Mouse (Mus musculus): ENCODE measurements around the gene Lpcat1.
A peak's percentile ranks its signal among the peaks of the same experiment; 100 is the strongest.

Gene Lpcat1

GRCm38 (mm10) chr13:73476259-73476658 is 9.3 kb downstream of the Lpcat1 start:
- DNase-seq (ENCODE audit: low read depth, low spot score) = no peak

DNA sequence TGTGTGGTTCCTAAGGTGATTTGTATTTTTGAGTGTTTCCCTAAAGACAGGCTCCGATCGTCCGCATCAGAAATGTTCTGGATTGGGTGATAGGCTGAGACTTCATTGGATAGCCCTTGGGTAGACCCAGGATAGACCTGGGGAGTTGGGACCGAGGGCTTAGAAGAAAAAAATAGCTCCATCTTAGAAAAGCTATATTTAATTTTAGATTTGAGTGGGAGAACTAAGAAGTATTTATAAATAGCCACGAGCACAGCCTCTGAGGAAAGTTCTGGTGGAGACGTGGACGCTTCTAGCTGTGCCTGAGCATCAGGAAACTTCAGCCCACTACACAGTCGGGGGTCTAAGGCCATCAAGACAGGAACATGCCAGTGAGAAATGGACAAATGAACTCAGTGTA is 9.8 kb downstream of the Lpcat1 start:
- DNase-seq (ENCODE audit: low read depth, low spot score) = no peak

GRCm38 (mm10) chr13:73477841-73478240 is 10.8 kb downstream of the Lpcat1 start:
- DNase-seq (ENCODE audit: low read depth, low spot score) = no peak

DNA sequence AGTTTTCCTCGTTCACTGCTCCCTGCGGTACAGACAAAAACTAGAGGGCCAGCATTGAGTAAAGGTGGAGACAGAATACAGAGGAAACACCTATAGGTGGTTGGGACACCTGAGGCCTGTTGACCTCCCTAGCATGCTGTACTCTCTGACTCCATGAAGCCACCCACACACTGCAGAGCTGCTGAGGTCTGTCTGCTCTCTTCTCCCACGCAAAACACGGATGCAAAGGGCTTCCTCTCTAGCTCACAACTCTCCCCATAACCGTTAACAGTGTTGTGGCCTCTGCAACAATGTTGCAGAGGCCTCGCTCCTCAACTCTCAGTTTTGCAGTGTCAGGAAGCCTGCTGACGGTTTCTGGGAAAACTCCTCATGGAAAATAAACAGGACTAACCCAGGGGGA is 15.5 kb downstream of the Lpcat1 start:
- DNase-seq (ENCODE audit: low read depth, low spot score) = no peak

GRCm38 (mm10) chr13:73483331-73483730 is 16.3 kb downstream of the Lpcat1 start:
- no peak for DNase-seq (ENCODE audit: low read depth, low spot score)

DNA sequence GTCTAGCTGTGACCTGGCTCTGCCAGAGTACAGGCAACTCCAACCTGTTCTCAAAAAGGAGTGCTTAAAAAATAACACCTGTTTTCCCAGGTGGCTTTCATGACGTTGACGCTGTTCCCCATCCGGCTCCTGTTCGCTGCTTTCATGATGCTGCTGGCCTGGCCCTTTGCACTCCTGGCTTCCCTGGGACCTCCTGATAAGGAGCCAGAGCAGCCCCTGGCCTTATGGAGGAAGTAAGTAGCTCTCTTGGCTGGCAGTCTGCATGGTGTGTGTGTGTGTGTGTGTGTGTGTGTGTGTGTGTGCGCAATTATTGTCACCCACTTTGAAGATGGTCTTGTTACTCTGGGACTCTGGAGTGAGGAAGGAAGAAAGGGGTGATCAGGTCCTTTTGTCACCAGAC is 17.2 kb downstream of the Lpcat1 start:
- DNase-seq (ENCODE audit: low read depth, low spot score) = no peak

DNA sequence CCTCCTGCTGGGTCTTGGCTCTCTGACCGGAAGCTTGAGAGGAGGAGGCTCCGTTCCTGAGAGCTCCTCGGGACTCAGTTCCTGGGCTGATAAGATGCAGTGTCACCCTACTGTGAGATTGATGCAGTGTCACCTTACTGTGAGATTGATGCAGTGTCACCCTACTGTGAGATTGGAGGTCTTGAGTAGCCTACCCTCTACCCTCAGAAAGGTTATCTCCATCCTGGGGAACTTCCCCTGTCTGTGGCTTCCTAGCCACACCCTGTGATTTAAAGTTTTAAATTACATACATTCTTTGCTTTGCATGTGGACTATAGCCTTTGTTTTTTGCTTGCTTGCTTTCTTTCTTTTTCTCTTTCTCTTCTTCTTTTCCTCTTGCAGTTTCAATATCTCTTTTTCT is 21.1 kb downstream of the Lpcat1 start:
- DNase-seq (ENCODE audit: low read depth, low spot score) = no peak

- DNase-seq (ENCODE audit: low read depth, low spot score) = no peak
These were observed 21.7 kb downstream of the Lpcat1 start for GRCm38 (mm10) chr13:73488707-73489106.

DNA sequence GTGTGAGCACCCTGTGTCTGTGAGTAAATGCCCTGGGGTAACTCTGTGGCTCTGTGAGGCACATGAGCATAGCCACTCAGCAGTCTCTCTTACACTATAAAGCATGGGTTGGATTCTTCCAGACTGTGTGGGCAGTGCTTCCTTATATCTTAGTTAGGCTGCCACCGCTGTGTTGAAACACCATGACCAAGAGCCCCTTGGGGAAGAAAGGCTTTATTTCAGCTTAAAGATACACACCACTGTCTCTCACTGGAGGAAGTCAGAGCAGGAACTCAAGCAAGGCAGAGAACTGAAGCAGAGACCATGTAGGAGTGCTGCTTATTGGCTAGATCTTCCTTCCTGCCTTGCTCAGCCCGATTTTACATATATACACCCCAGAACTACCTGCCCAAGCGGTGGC is 23.0 kb downstream of the Lpcat1 start:
- DNase-seq (ENCODE audit: low read depth, low spot score) = no peak

GRCm38 (mm10) chr13:73490564-73491170 is 23.7 kb downstream of the Lpcat1 start:
- DNase-seq (ENCODE audit: low read depth, low spot score) = no peak

DNA sequence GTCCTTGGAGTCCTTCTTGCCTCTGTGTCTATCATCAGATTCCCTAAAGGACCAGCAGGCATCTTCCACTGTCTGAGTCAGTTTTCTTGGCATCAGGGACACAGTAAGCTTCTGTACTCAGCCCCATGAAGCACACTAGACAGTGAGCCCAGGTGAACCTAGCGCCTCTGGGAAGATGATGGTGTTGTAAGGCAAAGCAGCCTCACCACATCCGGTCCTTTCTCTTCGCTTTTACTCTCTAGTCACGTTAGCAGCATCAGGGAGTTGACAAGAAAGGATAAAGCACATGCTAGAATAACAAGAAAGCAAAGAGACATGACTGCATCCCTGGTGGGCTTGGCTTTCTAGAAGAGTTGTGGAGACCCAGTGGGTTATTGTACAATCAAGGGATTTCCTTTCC is 26.2 kb downstream of the Lpcat1 start:
- no peak for DNase-seq (ENCODE audit: low read depth, low spot score)

DNA sequence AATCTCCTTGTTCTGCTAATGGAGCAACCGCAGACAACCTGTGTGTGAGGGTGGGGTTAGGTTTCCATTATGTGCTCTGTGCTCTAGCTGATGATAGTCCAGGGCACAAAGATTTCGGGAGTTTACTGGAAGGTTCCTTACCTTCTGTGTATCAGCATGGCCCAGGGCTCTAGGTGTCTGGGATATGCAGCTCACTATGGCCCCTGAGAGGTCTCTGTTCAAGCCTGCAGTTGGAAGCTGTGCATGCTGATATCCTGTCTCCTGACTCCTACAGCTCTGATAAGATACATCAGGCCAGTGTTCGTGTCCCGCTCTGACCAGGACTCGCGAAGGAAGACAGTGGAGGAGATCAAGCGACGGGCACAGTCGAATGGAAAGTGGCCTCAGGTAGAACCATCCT is 27.5 kb downstream of the Lpcat1 start:
- DNase-seq (ENCODE audit: low read depth, low spot score) = no peak

DNA sequence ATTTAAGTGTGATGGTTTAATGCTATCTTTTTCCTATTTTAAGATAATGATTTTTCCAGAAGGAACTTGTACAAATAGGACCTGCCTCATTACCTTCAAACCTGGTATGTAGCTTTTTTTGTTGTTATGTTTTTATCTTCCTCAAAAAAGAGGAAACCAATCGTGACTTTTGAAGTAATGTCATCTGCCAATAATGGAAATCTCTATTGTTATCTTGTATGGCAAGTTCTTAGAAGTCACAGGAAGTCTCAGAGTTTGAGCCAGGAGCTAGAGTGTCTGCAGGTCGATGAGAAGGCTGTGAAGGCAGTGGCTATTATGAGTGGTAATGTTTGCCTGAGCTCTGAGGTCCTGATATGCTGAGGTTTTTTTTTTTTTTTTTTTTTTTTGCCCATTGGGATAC is 29.1 kb downstream of the Lpcat1 start:
- DNase-seq (ENCODE audit: low read depth, low spot score) = no peak

- DNase-seq (ENCODE audit: low read depth, low spot score) = no peak
These were observed 33.1 kb downstream of the Lpcat1 start for GRCm38 (mm10) chr13:73499893-73500604.

GRCm38 (mm10) chr13:73502719-73503118 is 35.7 kb downstream of the Lpcat1 start:
- peak; percentile 16 for DNase-seq (ENCODE audit: low read depth, low spot score)

- DNase-seq (ENCODE audit: low read depth, low spot score) = peak; percentile 58
These were observed 38.9 kb downstream of the Lpcat1 start for GRCm38 (mm10) chr13:73505686-73506467.

GRCm38 (mm10) chr13:73508817-73509550 is 42.0 kb downstream of the Lpcat1 start:
- no peak for DNase-seq (ENCODE audit: low read depth, low spot score)

DNA sequence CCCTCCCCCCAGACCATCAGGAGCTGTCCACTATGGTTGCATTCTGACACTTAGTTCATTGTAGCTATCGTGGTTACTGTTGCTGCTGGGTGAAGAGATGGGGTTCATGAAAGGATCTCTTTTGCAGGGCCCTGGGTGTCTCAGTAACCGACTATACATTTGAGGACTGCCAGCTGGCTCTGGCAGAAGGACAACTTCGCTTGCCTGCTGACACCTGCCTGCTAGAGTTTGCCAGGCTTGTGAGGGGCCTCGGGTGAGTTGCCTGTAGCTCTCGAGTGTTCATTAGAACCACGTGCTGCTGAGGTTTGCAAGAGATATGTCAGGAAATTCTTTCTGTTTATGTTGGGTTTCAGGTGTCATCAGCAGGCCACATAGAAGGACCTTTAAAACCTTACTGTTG is 42.9 kb downstream of the Lpcat1 start:
- no peak for DNase-seq (ENCODE audit: low read depth, low spot score)

DNA sequence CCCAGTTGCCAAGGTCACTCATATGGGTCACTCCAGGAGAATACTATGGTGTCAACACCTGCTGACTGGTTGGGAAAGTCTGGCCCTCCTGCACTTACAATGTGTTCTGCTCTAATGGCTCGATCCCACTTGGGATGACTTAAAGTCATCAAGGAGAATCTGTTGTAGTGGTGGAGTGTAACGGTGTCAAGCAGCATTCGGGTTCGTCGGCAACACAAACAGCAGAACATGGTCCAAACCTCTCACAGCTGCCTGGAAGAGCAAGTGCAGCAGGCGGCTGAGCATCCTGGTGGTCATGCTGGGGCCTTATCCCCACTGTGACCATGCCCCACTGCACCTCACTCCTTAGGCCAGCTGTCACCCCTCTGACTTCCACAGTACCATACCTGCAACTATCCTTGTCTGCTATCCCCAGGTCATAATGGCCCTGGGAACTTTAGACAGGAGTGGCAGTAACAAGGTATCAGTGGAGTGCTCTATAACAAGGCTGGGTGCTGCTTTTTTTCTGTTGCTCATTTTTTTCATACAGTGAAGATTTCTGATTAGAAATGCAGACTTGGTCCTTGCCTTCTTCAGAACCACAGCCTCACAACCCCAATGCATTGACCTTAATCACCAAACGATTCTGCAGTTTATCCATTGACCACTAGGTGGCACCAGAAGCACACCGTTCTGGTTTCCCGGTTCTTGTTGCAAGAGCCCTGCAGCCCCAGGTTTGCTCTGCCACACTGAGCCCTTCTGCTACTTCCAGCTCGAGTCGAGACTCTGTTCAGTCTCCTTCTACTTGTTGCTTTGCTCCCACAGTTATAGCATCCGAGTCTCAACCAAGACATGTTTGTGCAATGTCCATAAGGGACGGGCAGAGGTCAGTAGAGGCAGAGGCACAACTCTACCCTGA is 46.0 kb downstream of the Lpcat1 start:
- DNase-seq (ENCODE audit: low read depth, low spot score) = peak; percentile 66

DNA sequence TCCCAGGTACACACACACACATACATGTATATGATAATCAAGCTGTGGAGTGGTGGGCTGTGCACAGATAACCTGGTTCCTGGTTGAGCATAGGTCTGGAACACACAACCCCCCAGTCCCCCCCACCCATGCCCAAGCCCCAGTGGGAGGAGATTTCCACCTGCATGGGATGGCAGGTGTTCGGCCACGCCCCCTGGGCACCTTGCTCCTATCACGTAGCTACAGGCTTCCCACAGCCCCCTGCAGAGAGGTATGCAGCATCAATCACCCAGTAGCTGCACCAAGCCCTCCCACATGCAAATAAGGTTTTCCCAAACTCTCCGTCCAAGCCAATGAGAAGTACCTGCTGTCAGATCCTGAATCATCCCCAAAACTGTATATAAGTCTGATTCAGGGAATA is 49.9 kb downstream of the Lpcat1 start:
- DNase-seq (ENCODE audit: low read depth, low spot score) = no peak

GRCm38 (mm10) chr13:73533716-73534115 is 66.7 kb downstream of the Lpcat1 start:
- DNase-seq (ENCODE audit: low read depth, low spot score) = no peak
